Mouse (Mus musculus): ENCODE measurements around the gene Gm13276. TPM values are rescaled to one million over a fixed set of nuclear protein-coding genes. Genes with fewer than 3 reads are reported as not detected.
"Not testable (repeated sequence)": the region's sequence is repeated elsewhere in the genome, so short reads cannot be mapped to it uniquely, and the experiment has no call there.

Gm13276 gene
- total RNA-seq, 1 experiment from 2014 or later: not detected

GRCm38 (mm10) chr4:88779550-88779949, 6.0 kb upstream of the Gm13276 start, which contains the start of gene Gm13272:
Gm13272 (plus strand) TSS chr4:88779850.
- not testable (repeated sequence) for ATAC-seq (replicated peaks; ENCODE audit: insufficient number of reproducible peaks, low FRiP score, low TSS enrichment, poor library complexity, severe bottlenecking)

GRCm38 (mm10) chr4:88780320-88780719, 5.2 kb upstream of the Gm13276 start:
- not testable (repeated sequence) for ATAC-seq (replicated peaks; ENCODE audit: insufficient number of reproducible peaks, low FRiP score, low TSS enrichment, poor library complexity, severe bottlenecking)

- not testable (repeated sequence) for ATAC-seq (replicated peaks; ENCODE audit: insufficient number of reproducible peaks, low FRiP score, low TSS enrichment, poor library complexity, severe bottlenecking)
Measured at GRCm38 (mm10) chr4:88781831-88782230, 3.7 kb upstream of the Gm13276 start, which contains the start of gene Ifnz. Ifnz (plus strand) TSS chr4:88782131.

- not testable (repeated sequence) for ATAC-seq (replicated peaks; ENCODE audit: insufficient number of reproducible peaks, low FRiP score, low TSS enrichment, poor library complexity, severe bottlenecking)
Measured at GRCm38 (mm10) chr4:88782335-88782734, 3.2 kb upstream of the Gm13276 start.

- ATAC-seq (replicated peaks; ENCODE audit: insufficient number of reproducible peaks, low FRiP score, low TSS enrichment, poor library complexity, severe bottlenecking): not testable (repeated sequence)
Measured at GRCm38 (mm10) chr4:88788402-88788801, 2.9 kb downstream of the Gm13276 start, which contains the start of gene Gm13277. Gm13277 (plus strand) TSS chr4:88788632.

GRCm38 (mm10) chr4:88791250-88791649, 5.7 kb downstream of the Gm13276 start, which contains the start of gene Gm13278:
Gm13278 (plus strand) TSS chr4:88791550.
- not testable (repeated sequence) for ATAC-seq (replicated peaks; ENCODE audit: insufficient number of reproducible peaks, low FRiP score, low TSS enrichment, poor library complexity, severe bottlenecking)

DNA sequence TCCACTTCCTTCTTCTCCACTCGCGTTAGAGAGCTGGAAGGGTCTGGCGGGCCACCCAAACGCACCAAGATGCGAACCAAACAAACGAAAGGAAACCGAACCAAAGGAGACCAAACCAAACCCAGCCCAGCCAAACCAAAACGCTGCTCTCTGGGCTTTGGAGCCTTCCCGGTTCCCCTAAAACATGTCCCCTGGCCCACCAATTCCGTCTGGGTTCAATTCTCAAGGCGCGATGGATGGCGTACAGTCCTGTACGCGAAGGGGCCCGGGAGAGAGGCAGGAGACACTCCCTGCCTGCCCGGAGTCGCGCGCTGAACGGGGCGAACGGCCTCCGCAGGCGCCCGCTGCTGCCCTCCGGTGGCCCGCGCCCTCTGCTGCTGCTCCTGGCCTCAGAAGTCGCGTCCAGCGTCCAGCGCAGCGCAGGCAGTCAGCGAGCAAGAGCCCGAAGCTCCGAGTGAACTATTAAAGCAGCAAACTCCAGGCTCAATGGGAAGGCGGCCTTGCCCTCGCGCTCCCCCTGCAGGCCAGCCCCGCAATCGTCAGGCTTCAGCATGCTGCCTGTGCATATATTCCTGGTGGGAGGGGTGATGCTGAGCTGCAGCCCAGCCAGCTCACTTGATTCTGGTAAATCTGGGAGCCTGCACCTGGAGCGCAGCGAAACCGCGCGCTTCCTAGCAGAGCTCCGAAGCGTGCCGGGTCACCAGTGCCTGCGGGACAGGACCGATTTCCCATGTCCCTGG, 8.6 kb downstream of the Gm13276 start, which contains the start of gene Gm13275:
Gene Gm13275, plus strand, starts transcription at position 552 of the 740 bp plus-strand sequence.
- not testable (repeated sequence) for ATAC-seq (replicated peaks; ENCODE audit: insufficient number of reproducible peaks, low FRiP score, low TSS enrichment, poor library complexity, severe bottlenecking)

DNA sequence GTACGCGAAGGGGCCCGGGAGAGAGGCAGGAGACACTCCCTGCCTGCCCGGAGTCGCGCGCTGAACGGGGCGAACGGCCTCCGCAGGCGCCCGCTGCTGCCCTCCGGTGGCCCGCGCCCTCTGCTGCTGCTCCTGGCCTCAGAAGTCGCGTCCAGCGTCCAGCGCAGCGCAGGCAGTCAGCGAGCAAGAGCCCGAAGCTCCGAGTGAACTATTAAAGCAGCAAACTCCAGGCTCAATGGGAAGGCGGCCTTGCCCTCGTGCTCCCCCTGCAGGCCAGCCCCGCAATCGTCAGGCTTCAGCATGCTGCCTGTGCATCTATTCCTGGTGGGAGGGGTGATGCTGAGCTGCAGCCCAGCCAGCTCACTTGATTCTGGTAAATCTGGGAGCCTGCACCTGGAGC, 11.6 kb downstream of the Gm13276 start, which contains the start of gene Gm13279:
Gene Gm13279, plus strand, starts transcription at position 301 of the 400 bp plus-strand sequence.
- not testable (repeated sequence) for ATAC-seq (replicated peaks; ENCODE audit: insufficient number of reproducible peaks, low FRiP score, low TSS enrichment, poor library complexity, severe bottlenecking)

DNA sequence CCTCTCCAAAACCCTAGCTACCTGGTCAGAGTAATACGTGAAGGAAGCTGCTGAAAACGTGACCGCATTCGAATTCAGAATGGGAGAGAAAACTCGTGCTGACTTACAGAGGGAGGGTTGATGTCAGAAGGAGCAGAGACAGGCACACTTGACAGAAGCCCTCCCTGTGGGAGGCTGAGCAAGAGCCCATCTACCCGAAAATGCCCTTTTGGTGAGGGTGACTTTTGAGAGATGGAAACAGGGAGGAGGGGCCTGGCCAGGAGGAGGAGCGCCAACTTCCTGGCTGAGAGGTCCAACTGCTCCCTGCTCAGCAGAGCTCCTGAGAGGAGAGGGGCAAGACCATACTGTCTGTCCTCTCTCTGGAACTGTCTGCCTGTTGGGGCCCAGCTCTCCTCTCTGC, 13.9 kb downstream of the Gm13276 start, which contains the start of gene Gm13285:
Gene Gm13285, plus strand, starts transcription at position 301 of the 400 bp plus-strand sequence.
- not testable (repeated sequence) for ATAC-seq (replicated peaks; ENCODE audit: insufficient number of reproducible peaks, low FRiP score, low TSS enrichment, poor library complexity, severe bottlenecking)

DNA sequence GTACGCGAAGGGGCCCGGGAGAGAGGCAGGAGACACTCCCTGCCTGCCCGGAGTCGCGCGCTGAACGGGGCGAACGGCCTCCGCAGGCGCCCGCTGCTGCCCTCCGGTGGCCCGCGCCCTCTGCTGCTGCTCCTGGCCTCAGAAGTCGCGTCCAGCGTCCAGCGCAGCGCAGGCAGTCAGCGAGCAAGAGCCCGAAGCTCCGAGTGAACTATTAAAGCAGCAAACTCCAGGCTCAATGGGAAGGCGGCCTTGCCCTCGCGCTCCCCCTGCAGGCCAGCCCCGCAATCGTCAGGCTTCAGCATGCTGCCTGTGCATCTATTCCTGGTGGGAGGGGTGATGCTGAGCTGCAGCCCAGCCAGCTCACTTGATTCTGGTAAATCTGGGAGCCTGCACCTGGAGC, 17.4 kb downstream of the Gm13276 start, which contains the start of gene Gm13287:
Gene Gm13287, plus strand, starts transcription at position 301 of the 400 bp plus-strand sequence.
- ATAC-seq (replicated peaks; ENCODE audit: insufficient number of reproducible peaks, low FRiP score, low TSS enrichment, poor library complexity, severe bottlenecking): not testable (repeated sequence)

GRCm38 (mm10) chr4:88805231-88805630, 19.7 kb downstream of the Gm13276 start, which contains the start of gene Gm13288:
Gm13288 (plus strand) TSS chr4:88805531.
- ATAC-seq (replicated peaks; ENCODE audit: insufficient number of reproducible peaks, low FRiP score, low TSS enrichment, poor library complexity, severe bottlenecking): not testable (repeated sequence)

DNA sequence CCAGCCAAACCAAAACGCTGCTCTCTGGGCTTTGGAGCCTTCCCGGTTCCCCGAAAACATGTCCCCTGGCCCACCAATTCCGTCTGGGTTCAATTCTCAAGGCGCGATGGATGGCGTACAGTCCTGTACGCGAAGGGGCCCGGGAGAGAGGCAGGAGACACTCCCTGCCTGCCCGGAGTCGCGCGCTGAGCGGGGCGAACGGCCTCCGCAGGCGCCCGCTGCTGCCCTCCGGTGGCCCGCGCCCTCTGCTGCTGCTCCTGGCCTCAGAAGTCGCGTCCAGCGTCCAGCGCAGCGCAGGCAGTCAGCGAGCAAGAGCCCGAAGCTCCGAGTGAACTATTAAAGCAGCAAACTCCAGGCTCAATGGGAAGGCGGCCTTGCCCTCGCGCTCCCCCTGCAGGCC, 20.3 kb downstream of the Gm13276 start:
- ATAC-seq (replicated peaks; ENCODE audit: insufficient number of reproducible peaks, low FRiP score, low TSS enrichment, poor library complexity, severe bottlenecking): not testable (repeated sequence)

DNA sequence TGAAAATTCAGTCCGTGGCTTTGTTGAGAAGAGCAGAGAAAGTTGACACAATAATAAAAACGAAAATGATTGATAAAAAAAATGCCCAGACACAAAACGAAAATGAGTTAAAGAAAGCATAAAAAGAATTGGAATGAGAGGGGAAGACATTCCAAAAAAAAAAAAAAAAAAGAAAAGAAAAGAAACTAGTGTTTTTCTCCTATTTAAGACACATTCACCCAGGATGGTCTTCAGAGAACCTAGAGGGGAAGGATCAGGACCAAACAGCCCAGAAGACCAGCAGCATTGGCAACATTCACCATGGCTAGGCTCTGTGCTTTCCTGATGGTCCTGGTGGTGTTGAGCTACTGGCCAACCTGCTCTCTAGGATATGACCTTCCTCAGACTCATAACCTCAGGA, 30.4 kb downstream of the Gm13276 start, which contains the start of gene Ifna7:
Gene Ifna7, plus strand, starts transcription at position 301 of the 400 bp plus-strand sequence.
- ATAC-seq (replicated peaks; ENCODE audit: insufficient number of reproducible peaks, low FRiP score, low TSS enrichment, poor library complexity, severe bottlenecking): no peak

DNA sequence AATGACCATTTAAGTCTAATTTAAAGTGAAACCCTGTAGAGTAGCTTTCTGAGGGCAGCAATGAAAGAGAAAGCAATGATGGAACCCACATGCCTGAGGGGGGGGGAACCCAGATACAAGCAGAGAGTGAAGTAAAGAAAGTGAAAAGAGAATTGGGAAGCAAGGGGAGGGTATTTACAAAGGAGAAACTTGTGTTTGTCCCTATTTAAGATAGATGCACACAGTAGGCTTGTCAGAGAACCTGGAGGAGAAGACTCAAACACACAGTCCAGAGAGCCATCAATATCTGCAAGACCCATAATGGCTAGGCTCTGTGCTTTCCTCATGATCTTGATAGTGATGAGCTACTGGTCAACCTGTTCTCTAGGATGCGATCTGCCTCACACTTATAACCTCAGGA, 34.1 kb downstream of the Gm13276 start, which contains the start of gene Ifna11:
Gene Ifna11, plus strand, starts transcription at position 301 of the 400 bp plus-strand sequence.
- no peak for ATAC-seq (replicated peaks; ENCODE audit: insufficient number of reproducible peaks, low FRiP score, low TSS enrichment, poor library complexity, severe bottlenecking)

GRCm38 (mm10) chr4:88822995-88823394, 37.5 kb downstream of the Gm13276 start:
- no peak for ATAC-seq (replicated peaks; ENCODE audit: insufficient number of reproducible peaks, low FRiP score, low TSS enrichment, poor library complexity, severe bottlenecking)

- not testable (repeated sequence) for ATAC-seq (replicated peaks; ENCODE audit: insufficient number of reproducible peaks, low FRiP score, low TSS enrichment, poor library complexity, severe bottlenecking)
Measured at GRCm38 (mm10) chr4:88827116-88827515, 41.6 kb downstream of the Gm13276 start, which contains the start of gene Ifna6. Ifna6 (plus strand) TSS chr4:88827416.

GRCm38 (mm10) chr4:88830523-88830922, 45.0 kb downstream of the Gm13276 start:
- ATAC-seq (replicated peaks; ENCODE audit: insufficient number of reproducible peaks, low FRiP score, low TSS enrichment, poor library complexity, severe bottlenecking): no peak

DNA sequence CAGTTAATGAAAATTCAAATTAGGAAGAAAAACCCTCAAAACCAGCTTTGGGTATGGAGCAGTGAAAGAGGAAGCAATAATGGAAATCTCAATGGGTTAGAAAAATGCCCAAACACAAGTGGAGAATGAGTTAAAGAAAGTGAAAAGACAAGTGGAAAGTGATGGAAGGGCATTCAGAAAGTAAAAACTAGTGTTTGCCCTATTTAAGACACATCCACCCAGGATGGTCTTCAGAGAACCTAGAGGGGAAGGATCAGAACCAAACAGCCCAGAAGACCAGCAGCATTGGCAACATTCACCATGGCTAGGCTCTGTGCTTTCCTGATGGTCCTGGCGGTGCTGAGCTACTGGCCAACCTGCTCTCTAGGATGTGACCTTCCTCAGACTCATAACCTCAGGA, 49.7 kb downstream of the Gm13276 start, which contains the start of gene Ifna5:
Gene Ifna5, plus strand, starts transcription at position 301 of the 400 bp plus-strand sequence.
- not testable (repeated sequence) for ATAC-seq (replicated peaks; ENCODE audit: insufficient number of reproducible peaks, low FRiP score, low TSS enrichment, poor library complexity, severe bottlenecking)

Measured in monocyte, adult 5-6 weeks (primary cell).